ENCODE assay signal across 12 mouse cellular contexts in genomic region chr2:54558357-54559153, GRCm38 (mm10).
A peak's percentile ranks its signal among the peaks of the same experiment; 100 is the strongest.
DNase-seq lines count a peak whose midpoint lies in the region; ATAC-seq and TF ChIP-seq lines count a peak whose summit lies in the region.
"Had no signal": no experiment of that assay in that cellular context is flagged by ENCODE, and none has a peak within 500 bp of the region (broad histone marks: within the 10 kb centered on the region; RNA-seq: fewer than 3 reads in every experiment).

No protein-coding gene starts in this region.

- H3K9ac ChIP-seq in hindbrain, postnatal 0 days (replicated peaks; ENCODE audit: low read length): no peak overlapping the region
- no peak overlapping the region for H3K9ac ChIP-seq in hindbrain, embryonic 12.5 days
- no peak overlapping the region for H3K9ac ChIP-seq in lung, postnatal 0 days (replicated peaks; ENCODE audit: low read depth)
- H3K9ac ChIP-seq in stomach, postnatal 0 days (ENCODE audit: low read length): no peak overlapping the region

- no peaks in the 10 kb centered on the region for H3K9me3 ChIP-seq in hindbrain, postnatal 0 days (ENCODE audit: low read length)
- H3K9me3 ChIP-seq in hindbrain, embryonic 12.5 days (replicated peaks): no peaks in the 10 kb centered on the region
- no peaks in the 10 kb centered on the region for H3K9me3 ChIP-seq in lung, postnatal 0 days (ENCODE audit: low read length)
- H3K9me3 ChIP-seq in stomach, postnatal 0 days (ENCODE audit: control insufficient read depth, low read length): no peaks in the 10 kb centered on the region
- H3K9me3 ChIP-seq: limb, embryonic 10.5 days had no signal

- 56% methylated on average over 10 of the region's 10 CpGs for WGBS in hindbrain, postnatal 0 days
- WGBS in hindbrain, embryonic 12.5 days: 89% methylated on average over 10 of the region's 10 CpGs
- 61% methylated on average over 10 of the region's 10 CpGs for WGBS in lung, postnatal 0 days
- 68% methylated on average over 10 of the region's 10 CpGs for WGBS in stomach, postnatal 0 days

- TF ChIP-seq EP300 in lung, postnatal 0 days (IDR thresholded peaks at IDR 0.05): peak; percentile 71
- TF ChIP-seq EP300 in stomach, postnatal 0 days (optimal IDR thresholded peaks at IDR 0.05): no peak

- H3K27me3 ChIP-seq in hindbrain, postnatal 0 days (ENCODE audit: insufficient read depth, low read length): no peaks in the 10 kb centered on the region
- no peaks in the 10 kb centered on the region for H3K27me3 ChIP-seq in hindbrain, embryonic 12.5 days
- no peaks in the 10 kb centered on the region for H3K27me3 ChIP-seq in lung, postnatal 0 days (replicated peaks; ENCODE audit: insufficient read depth, low read length)
- H3K27me3 ChIP-seq in stomach, postnatal 0 days (ENCODE audit: control insufficient read depth, insufficient read depth, low read length): no peaks in the 10 kb centered on the region

- intact Hi-C loops in heart, postnatal 25 days (cut with DNase I): no loop called here

- H3K4me1 ChIP-seq in hindbrain, postnatal 0 days (ENCODE audit: insufficient read depth, low read length): no peaks in the 10 kb centered on the region
- H3K4me1 ChIP-seq in hindbrain, embryonic 12.5 days: no peaks in the 10 kb centered on the region
- H3K4me1 ChIP-seq in lung, postnatal 0 days (ENCODE audit: insufficient read depth, low read depth, low read length): no peaks in the 10 kb centered on the region; the same call in 1 of the 2 replicates
- no peaks in the 10 kb centered on the region for H3K4me1 ChIP-seq in stomach, postnatal 0 days (replicated peaks; ENCODE audit: control insufficient read depth, insufficient read depth)
- H3K4me1 ChIP-seq: limb, embryonic 10.5 days had no signal

- no peak overlapping the region for H3K27ac ChIP-seq in hindbrain, postnatal 0 days
- no peak overlapping the region for H3K27ac ChIP-seq in hindbrain, embryonic 12.5 days
- H3K27ac ChIP-seq in lung, postnatal 0 days (ENCODE audit: low read length): no peak overlapping the region
- no peak overlapping the region for H3K27ac ChIP-seq in stomach, postnatal 0 days (replicated peaks)
- H3K27ac ChIP-seq: limb, embryonic 10.5 days; macrophage had no signal

- no peak for TF ChIP-seq CTCF in hindbrain, postnatal 0 days (IDR thresholded peaks at IDR 0.05; ENCODE audit: low read depth)
- no peak for TF ChIP-seq CTCF in lung, postnatal 0 days (IDR thresholded peaks at IDR 0.05)
- no peak for TF ChIP-seq CTCF in stomach, postnatal 0 days (IDR thresholded peaks at IDR 0.05; ENCODE audit: low read depth)

- H3K4me2 ChIP-seq in hindbrain, postnatal 0 days (ENCODE audit: low read depth, low read length): no peak overlapping the region
- no peak overlapping the region for H3K4me2 ChIP-seq in hindbrain, embryonic 12.5 days (replicated peaks)
- H3K4me2 ChIP-seq in lung, postnatal 0 days (replicated peaks; ENCODE audit: low read depth, low read length): no peak overlapping the region
- no peak overlapping the region for H3K4me2 ChIP-seq in stomach, postnatal 0 days (replicated peaks; ENCODE audit: low read depth)

- no peak overlapping the region for H3K4me3 ChIP-seq in hindbrain, postnatal 0 days (ENCODE audit: low read length)
- no peak overlapping the region for H3K4me3 ChIP-seq in hindbrain, embryonic 12.5 days
- H3K4me3 ChIP-seq in lung, postnatal 0 days (ENCODE audit: low read depth, low read length): no peak overlapping the region
- H3K4me3 ChIP-seq in stomach, postnatal 0 days (ENCODE audit: low read depth, low read length): no peak overlapping the region
- H3K4me3 ChIP-seq: limb, embryonic 10.5 days had no signal

- H3K36me3 ChIP-seq in hindbrain, postnatal 0 days (ENCODE audit: insufficient read depth, low read length): no peaks in the 10 kb centered on the region
- H3K36me3 ChIP-seq in hindbrain, embryonic 12.5 days: no peaks in the 10 kb centered on the region
- H3K36me3 ChIP-seq in lung, postnatal 0 days (ENCODE audit: insufficient read depth, low read length): no peaks in the 10 kb centered on the region
- no peaks in the 10 kb centered on the region for H3K36me3 ChIP-seq in stomach, postnatal 0 days (ENCODE audit: control insufficient read depth, insufficient read depth, low read length)
- H3K36me3 ChIP-seq: limb, embryonic 10.5 days had no signal

- DNase-seq in hindbrain, postnatal 0 days (ENCODE audit: low spot score): peak; percentile 52
- peak; percentile 80 for DNase-seq in NIH3T3 (ENCODE audit: low read depth)
- peak; percentile 91 for DNase-seq in cerebellum, adult 9-11 months
- DNase-seq in lung, postnatal 0 days (ENCODE audit: low spot score): peak; percentile 88
- DNase-seq in ovary, adult 18-20 months (ENCODE audit: low spot score): no peak
- DNase-seq in heart, postnatal 25 days (ENCODE audit: low spot score): no peak
- DNase-seq in stomach, postnatal 0 days (ENCODE audit: low spot score): no peak
- DNase-seq: kidney, adult 18-20 months had no signal

- ATAC-seq in hindbrain, postnatal 0 days: 0 out of 2 replicates have a peak, but pooled peaks have one; percentile 47
- no peak for ATAC-seq in hindbrain, embryonic 12.5 days (ENCODE audit: low FRiP score)
- ATAC-seq in lung, postnatal 0 days: peak; percentile 80
- ATAC-seq in stomach, postnatal 0 days (ENCODE audit: low FRiP score, low TSS enrichment): no peak
- ATAC-seq: midbrain, embryonic 16.5 days had no signal

Comparison
In these comparisons a context has a peak if more than half of its experiments do, and no peak if none do; other contexts are left out.
1. ATAC-seq: peak in hindbrain, postnatal 0 days (single experiment) and lung, postnatal 0 days (single experiment); none in hindbrain, embryonic 12.5 days (single experiment) and stomach, postnatal 0 days (single experiment).
2. DNase-seq: peak in hindbrain, postnatal 0 days (single experiment), NIH3T3 (single experiment), cerebellum, adult 9-11 months (single experiment) and lung, postnatal 0 days (single experiment); none in ovary, adult 18-20 months (single experiment), heart, postnatal 25 days (single experiment) and stomach, postnatal 0 days (single experiment).